Mouse (Mus musculus): ENCODE data around the gene Zfp366. TPM values are rescaled to one million over a fixed set of nuclear protein-coding genes. Genes with fewer than 3 reads are reported as not detected.

The Zfp366 gene
- total and polyA plus RNA-seq, 2 experiments from 2014 or later, result 0.41 to 3.0 TPM

- no peak for TF ChIP-seq CTCF (IDR thresholded peaks at IDR 0.05; ENCODE audit: low read depth)
- Histone ChIP-seq H3K9me3 (ENCODE audit: low read length) (no peaks in the 10 kb centered on the region), H3K9ac (no peak overlapping the region), H3K27ac (ENCODE audit: low read depth, low read length) (no peak overlapping the region), H3K4me1 (ENCODE audit: insufficient read depth) (peaks cover 4% of the 10 kb centered on the region; the same call in 1 of the 2 replicates), H3K4me3 (ENCODE audit: low read depth, low read length) (no peak overlapping the region), H3K36me3 (ENCODE audit: insufficient read depth) (no peaks in the 10 kb centered on the region), H3K27me3 (ENCODE audit: insufficient read depth, low read length) (no peaks in the 10 kb centered on the region), H3K4me2 (ENCODE audit: low read depth) (no peak overlapping the region)
- no peak for ATAC-seq
- 75% methylated on average over 5 of the region's 5 CpGs for WGBS
- no peak for DNase-seq
Observed at GRCm38 (mm10) chr13:99299921-99300320, 115.3 kb downstream of the Zfp366 start.

Other genes starting within 250 kb of the Zfp366 start
- gene 1700024P04Rik, start 200.3 kb upstream of the Zfp366 start, total RNA-seq (2014; rRNA removed), result not detected in 2 replicates
- not detected in 2 replicates for gene 1700024P04Rik, start 200.3 kb upstream of the Zfp366 start, polyA plus RNA-seq (2015; fragmentation: Nextera tagmentation; extraction: Ambion mirVana)
- gene Ptcd2, start 159.9 kb downstream of the Zfp366 start, total RNA-seq (2014; rRNA removed), result 47.6 and 50.6 TPM in 2 replicates
- 57.6 and 59.2 TPM in 2 replicates for gene Ptcd2, start 159.9 kb downstream of the Zfp366 start, polyA plus RNA-seq (2015; fragmentation: Nextera tagmentation; extraction: Ambion mirVana)
- gene Mrps27, start 160.0 kb downstream of the Zfp366 start, total RNA-seq (2014; rRNA removed), result 21.9 and 23.9 TPM in 2 replicates
- gene Mrps27, start 160.0 kb downstream of the Zfp366 start, polyA plus RNA-seq (2015; fragmentation: Nextera tagmentation; extraction: Ambion mirVana), result 39.1 and 39.6 TPM in 2 replicates

Measured in forebrain, postnatal 0 days (tissue).